Mouse (Mus musculus) embryonic facial prominence, embryonic 11.5 days (tissue): ENCODE results near the gene Klra17. TPM values are rescaled to one million over a fixed set of nuclear protein-coding genes. Genes with fewer than 3 reads are reported as not detected.
"Not testable (repeated sequence)": the region's sequence is repeated elsewhere in the genome, so short reads cannot be mapped to it uniquely, and the experiment has no call there.

Source experiments
- ATAC-seq: fragments of 200-750 bp; cut with Nextera tagmentation; replicated peaks from 2 replicates; pipeline ENCODE4 v1.8.0; 2017; ENCODE audit warnings: low read depth; ENCODE audit not compliant: insufficient number of reproducible peaks, low FRiP score, low TSS enrichment
- DNase-seq: peaks from one replicate; pipeline ENCODE4 v3.0.0-alpha.2; 2015; ENCODE audit warnings: low spot score
- H3K27ac ChIP-seq: fragments of 300-500 bp; sonication (generic); replicated peaks from 2 replicates; pipeline ENCODE4 v1.5.1; 2014; ENCODE audit warnings: mild to moderate bottlenecking, low read depth, low read length, control low read depth
- H3K27me3 ChIP-seq: fragments of 300-500 bp; sonication (generic); 2 replicates; pipeline ENCODE4 v1.6.1; 2014; ENCODE audit warnings: mild to moderate bottlenecking, low read length, moderate library complexity, mixed read lengths; ENCODE audit not compliant: control insufficient read depth, insufficient read depth
- H3K36me3 ChIP-seq: fragments of 300-500 bp; sonication (generic); replicated peaks from 2 replicates; pipeline ENCODE4 v1.6.1; 2014; ENCODE audit warnings: low read depth, mild to moderate bottlenecking, low read length, moderate library complexity, mixed read lengths; ENCODE audit not compliant: control insufficient read depth, insufficient read depth
- H3K4me1 ChIP-seq: fragments of 300-500 bp; sonication (generic); 2 replicates; pipeline ENCODE4 v1.6.1; 2014; ENCODE audit warnings: low read length, mixed read lengths; ENCODE audit not compliant: control insufficient read depth, insufficient read depth
- H3K4me2 ChIP-seq: fragments of 300-500 bp; sonication (generic); 2 replicates; pipeline ENCODE4 v1.6.1; 2014; ENCODE audit warnings: low read depth, mild to moderate bottlenecking, control low read depth, low read length, moderate library complexity
- H3K4me3 ChIP-seq: fragments of 300-500 bp; sonication (generic); 2 replicates; pipeline ENCODE4 v1.5.1; 2014; ENCODE audit warnings: low read depth, low read length, control low read depth
- H3K9ac ChIP-seq: fragments of 300-500 bp; sonication (generic); replicated peaks from 2 replicates; pipeline ENCODE4 v1.6.1; 2014; ENCODE audit warnings: mild to moderate bottlenecking, control low read depth, low read length
- H3K9me3 ChIP-seq: fragments of 300-500 bp; sonication (generic); replicated peaks from 2 replicates; pipeline ENCODE4 v1.6.1; 2016; ENCODE audit warnings: mild to moderate bottlenecking, low read length, inconsistent platforms, mixed read lengths; ENCODE audit not compliant: control insufficient read depth
- WGBS: fragments of 180-500 bp; shearing (Covaris S2); extraction: QIAGEN DNeasy Blood & Tissue Kit; methylation state at CpG from one replicate; pipeline ENCODE4 v1.1.7; 2014; 5-methylcytosine and 5-hydroxymethylcytosine counted together
- polyA plus RNA-seq: library from polyadenylated mRNA; unstranded; fragments of >200 nt; fragmentation: Nextera tagmentation; extraction: Ambion mirVana; gene quantifications from 2 replicates; pipeline ENCODE4 v1.2.1, GENCODE M21; 2014

The Klra17 gene
- polyA plus RNA-seq, result not detected in 2 replicates

DNA sequence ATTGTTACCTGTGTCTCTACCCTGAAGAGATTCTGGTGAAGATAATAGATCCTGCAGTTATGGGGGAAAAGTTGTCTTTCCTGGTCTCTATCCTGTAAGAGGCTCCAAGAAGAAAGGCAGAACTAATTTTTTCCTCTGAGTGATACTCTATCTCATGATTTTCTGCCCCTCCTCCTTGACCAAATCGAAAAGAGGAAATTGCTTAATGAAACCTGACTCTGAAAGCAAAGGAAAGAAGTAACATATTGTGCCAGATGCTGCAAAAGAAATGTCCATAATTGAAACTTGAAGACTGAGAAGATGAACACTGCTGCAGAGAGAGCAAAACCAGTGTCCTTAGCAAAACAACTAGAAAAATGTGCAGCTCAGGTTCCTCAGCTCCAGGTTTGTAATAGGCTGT, at the start of gene Klra17:
Gene Klra17 (minus strand): TSS at position 124 of the 400 bp plus-strand sequence.
- no peaks in the 10 kb centered on the region for H3K27me3 ChIP-seq
- 42% methylated on average over 1 of the region's 1 CpGs for WGBS
- DNase-seq (no peak), ATAC-seq (no peak)
- H3K36me3 ChIP-seq, result no peaks in the 10 kb centered on the region
- no peak within 1 kb of the TSS for H3K4me3 ChIP-seq
- H3K4me1 ChIP-seq, result no peaks in the 10 kb centered on the region
- H3K4me2 ChIP-seq, result no peak within 1 kb of the TSS
- H3K9me3 ChIP-seq, result no peaks in the 10 kb centered on the region
- no peak within 1 kb of the TSS for H3K9ac ChIP-seq
- no peak within 1 kb of the TSS for H3K27ac ChIP-seq

DNA sequence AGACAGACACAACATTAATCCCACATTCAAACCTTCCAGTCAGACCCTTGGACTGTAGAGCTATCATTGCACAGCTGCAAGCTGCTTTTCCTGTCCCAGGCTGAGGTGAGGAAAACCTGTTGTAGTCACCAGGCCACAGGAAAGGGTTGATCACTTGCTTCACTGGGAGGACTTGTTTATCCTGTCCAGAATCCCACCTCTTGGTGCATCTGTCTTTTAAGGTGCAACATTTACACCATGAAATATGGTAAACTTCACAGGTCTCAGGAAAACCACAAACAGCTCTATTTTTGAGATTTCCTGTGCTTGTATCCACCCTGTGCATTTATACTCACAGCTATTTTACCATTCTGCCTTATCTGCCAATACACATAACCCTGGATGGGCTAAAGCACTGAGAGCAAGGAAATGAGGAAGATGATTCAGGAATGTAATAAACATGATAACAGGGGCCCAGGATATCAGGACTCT, 41.0 kb upstream of the Klra17 start, which contains the start of gene Klra5:
Gene Klra5 (minus strand): TSS at position 175 of the 471 bp plus-strand sequence.
- not testable (repeated sequence) for H3K4me2 ChIP-seq, H3K27me3 ChIP-seq, H3K27ac ChIP-seq, H3K36me3 ChIP-seq, DNase-seq, ATAC-seq, H3K9ac ChIP-seq, H3K4me1 ChIP-seq, H3K9me3 ChIP-seq, H3K4me3 ChIP-seq

DNA sequence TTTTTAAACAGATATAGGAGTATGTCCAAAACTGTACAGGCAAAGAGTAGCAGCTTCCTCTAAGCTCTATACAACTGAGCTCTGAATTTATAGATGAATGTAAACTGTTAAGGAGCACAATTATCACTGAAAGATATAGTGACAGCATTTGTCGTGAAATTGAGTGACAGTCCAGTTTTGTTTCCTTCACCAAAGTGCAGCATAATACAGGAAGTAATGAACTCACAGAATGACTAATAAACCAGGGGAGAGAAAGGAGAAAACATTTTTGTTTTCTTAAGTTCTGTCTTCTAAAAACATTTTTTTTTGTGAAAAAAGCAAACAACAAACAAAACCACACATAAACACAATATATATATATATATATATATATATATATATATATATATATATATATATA, 40.5 kb upstream of the Klra17 start:
- H3K4me1 ChIP-seq, result no peaks in the 10 kb centered on the region
- no peaks in the 10 kb centered on the region for H3K27me3 ChIP-seq
- H3K4me3 ChIP-seq, result no peak overlapping the region
- H3K9me3 ChIP-seq, result no peaks in the 10 kb centered on the region
- no peaks in the 10 kb centered on the region for H3K36me3 ChIP-seq
- ATAC-seq, result no peak
- no peak overlapping the region for H3K9ac ChIP-seq
- no peak overlapping the region for H3K4me2 ChIP-seq
- 77% methylated on average over 1 of the region's 1 CpGs for WGBS
- no peak overlapping the region for H3K27ac ChIP-seq
- DNase-seq, result no peak

DNA sequence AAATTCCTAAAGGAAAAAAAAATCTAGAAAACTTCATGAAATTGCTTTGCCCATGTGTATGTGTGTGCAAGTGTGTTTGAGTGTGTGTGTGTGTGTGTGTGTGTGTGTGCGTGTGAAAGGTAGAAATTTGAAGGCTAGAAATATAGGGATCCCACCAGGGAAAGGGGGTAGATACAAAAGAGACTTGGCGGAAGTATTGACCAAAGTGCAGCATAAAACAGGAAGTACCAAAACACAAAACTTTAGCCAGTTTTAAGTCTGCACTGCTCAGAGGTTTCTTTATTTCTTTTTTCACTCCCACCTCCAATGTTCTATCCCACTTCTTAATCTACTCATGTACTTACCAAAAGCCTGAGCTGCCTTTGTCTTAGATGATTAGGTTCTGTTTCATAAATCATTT, 6.1 kb upstream of the Klra17 start:
- H3K27me3 ChIP-seq, result no peaks in the 10 kb centered on the region
- no peak overlapping the region for H3K27ac ChIP-seq
- H3K9me3 ChIP-seq, result no peaks in the 10 kb centered on the region
- H3K4me2 ChIP-seq, result no peak overlapping the region
- no peaks in the 10 kb centered on the region for H3K4me1 ChIP-seq
- H3K4me3 ChIP-seq, result no peak overlapping the region
- H3K9ac ChIP-seq, result no peak overlapping the region
- 87% methylated on average over 2 of the region's 2 CpGs for WGBS
- ATAC-seq (no peak), DNase-seq (no peak)
- no peaks in the 10 kb centered on the region for H3K36me3 ChIP-seq

DNA sequence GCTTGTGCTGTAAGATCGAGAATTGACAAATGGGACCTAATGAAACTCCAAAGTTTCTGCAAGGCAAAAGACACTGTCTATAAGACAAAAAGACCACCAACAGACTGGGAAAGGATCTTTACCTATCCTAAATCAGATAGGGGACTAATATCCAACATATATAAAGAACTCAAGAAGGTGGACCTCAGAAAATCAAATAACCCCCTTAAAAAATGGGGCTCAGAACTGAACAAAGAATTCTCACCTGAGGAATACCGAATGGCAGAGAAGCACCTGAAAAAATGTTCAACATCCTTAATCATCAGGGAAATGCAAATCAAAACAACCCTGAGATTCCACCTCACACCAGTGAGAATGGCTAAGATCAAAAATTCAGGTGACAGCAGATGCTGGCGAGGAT, 14.1 kb downstream of the Klra17 start, which contains the start of gene Gm17631:
Gene Gm17631 (plus strand): TSS at position 301 of the 400 bp plus-strand sequence.
- not testable (repeated sequence) for H3K9ac ChIP-seq, H3K9me3 ChIP-seq
- WGBS, result no CpG with 5 or more reads among the region's 3 CpGs

DNA sequence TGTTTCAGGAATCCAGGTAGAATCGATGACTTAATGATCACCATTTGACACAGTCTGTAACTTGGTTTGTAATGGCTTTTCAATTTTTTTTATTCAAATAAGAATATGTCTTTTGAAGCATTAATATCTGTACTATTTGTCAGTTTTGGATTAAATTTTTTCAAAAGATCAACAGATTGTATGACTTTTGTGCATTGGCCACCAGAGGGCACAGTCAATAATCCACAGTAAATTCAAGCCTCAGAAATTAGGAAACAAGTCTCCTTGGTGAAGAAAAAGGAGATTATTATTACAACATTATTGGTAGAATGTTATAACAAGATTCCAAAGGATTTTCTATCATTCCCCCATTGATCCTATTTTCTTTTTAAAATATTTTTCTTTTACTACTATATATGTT, 50.9 kb downstream of the Klra17 start:
- WGBS, result 79% methylated on average over 1 of the region's 1 CpGs
- no peaks in the 10 kb centered on the region for H3K36me3 ChIP-seq
- DNase-seq (no peak), ATAC-seq (no peak)
- H3K27me3 ChIP-seq, result no peaks in the 10 kb centered on the region
- no peak overlapping the region for H3K4me3 ChIP-seq
- no peaks in the 10 kb centered on the region for H3K4me1 ChIP-seq
- H3K4me2 ChIP-seq, result no peak overlapping the region
- H3K9ac ChIP-seq, result no peak overlapping the region
- no peaks in the 10 kb centered on the region for H3K9me3 ChIP-seq
- H3K27ac ChIP-seq, result no peak overlapping the region

More for the DNA sequence above, 14.1 kb downstream of the Klra17 start, which contains the start of gene Gm17631:
- H3K4me2 ChIP-seq, ATAC-seq, H3K36me3 ChIP-seq, H3K27ac ChIP-seq, H3K4me3 ChIP-seq, DNase-seq, H3K27me3 ChIP-seq, H3K4me1 ChIP-seq: not testable (repeated sequence)

DNA sequence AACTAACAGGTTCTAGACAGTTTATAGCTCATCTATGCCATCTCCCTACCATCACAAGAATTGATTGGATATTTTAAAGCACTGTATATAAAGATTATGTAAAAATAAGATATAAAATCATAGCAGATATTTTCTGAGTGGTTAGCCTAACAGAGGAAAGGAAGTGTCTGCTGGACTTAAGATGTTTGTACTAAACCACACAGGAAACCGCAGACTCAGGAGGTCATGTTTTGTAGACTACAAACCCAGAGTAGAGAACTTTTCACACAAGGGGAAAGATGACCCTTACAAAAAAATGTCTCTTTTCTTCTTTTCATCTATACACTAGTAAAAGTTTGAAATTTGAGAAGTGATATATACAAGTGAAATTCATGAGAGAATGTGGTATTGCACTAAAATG, 52.5 kb downstream of the Klra17 start:
- no peaks in the 10 kb centered on the region for H3K27me3 ChIP-seq
- no peak overlapping the region for H3K4me3 ChIP-seq
- WGBS, result 83% methylated on average over 1 of the region's 1 CpGs
- H3K36me3 ChIP-seq, result no peaks in the 10 kb centered on the region
- no peak overlapping the region for H3K27ac ChIP-seq
- no peaks in the 10 kb centered on the region for H3K9me3 ChIP-seq
- H3K4me1 ChIP-seq, result no peaks in the 10 kb centered on the region
- DNase-seq (no peak), ATAC-seq (no peak)
- no peak overlapping the region for H3K4me2 ChIP-seq
- no peak overlapping the region for H3K9ac ChIP-seq

DNA sequence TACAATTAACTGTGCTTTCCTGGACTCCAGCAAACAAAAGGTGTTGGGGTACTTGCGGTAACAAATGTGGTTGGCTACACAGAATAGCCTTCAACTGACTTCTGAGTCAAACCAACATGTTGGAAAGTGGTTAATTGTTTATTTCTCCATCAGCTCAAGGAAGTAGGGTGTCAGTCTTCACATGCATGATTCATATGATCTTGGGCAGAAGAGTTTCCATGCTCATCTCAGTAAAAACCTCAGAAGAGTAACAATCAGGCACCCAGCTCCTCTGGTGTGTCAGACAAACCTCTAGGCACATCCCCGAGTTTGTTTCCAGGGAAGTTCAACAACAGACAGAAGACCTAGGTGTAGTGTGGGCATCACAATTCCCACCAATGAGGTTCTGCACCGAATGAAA, 58.7 kb downstream of the Klra17 start:
- WGBS, result 63% methylated on average over 3 of the region's 3 CpGs
- Histone ChIP-seq H3K36me3 (no peaks in the 10 kb centered on the region), H3K9me3 (no peaks in the 10 kb centered on the region; the same call in 1 of the 2 replicates), H3K4me1 (no peaks in the 10 kb centered on the region), H3K27me3 (no peaks in the 10 kb centered on the region), H3K9ac (no peak overlapping the region), H3K27ac (no peak overlapping the region), H3K4me2 (no peak overlapping the region), H3K4me3 (no peak overlapping the region)
- DNase-seq (no peak), ATAC-seq (no peak)
